Mouse (Mus musculus) heart, postnatal 0 days (tissue): ENCODE data around the gene Ccdc14.

ENCODE experiments used
- CTCF ChIP-seq: IDR thresholded peaks from 2 replicates; pipeline ENCODE4 v1.5.1; 2016; ENCODE audit warnings: antibody characterized with exemption, control low read depth, low read depth
- EP300 ChIP-seq: IDR thresholded peaks from 2 replicates; pipeline ENCODE4 v1.6.1; 2016; ENCODE audit warnings: antibody characterized with exemption, low read depth

- no peak for TF ChIP-seq CTCF
- TF ChIP-seq EP300: no peak
Measured at GRCm38 (mm10) chr16:34691156-34691555, 740 bp downstream of the Ccdc14 start.
